Mouse (Mus musculus) urinary bladder, postnatal 14 days (tissue): ENCODE measurements around the gene Kdm5b.
"Not testable (repeated sequence)": the region's sequence is repeated elsewhere in the genome, so short reads cannot be mapped to it uniquely, and the experiment has no call there.

Source experiments
- DNase-seq: peaks from one replicate; pipeline ENCODE4 v3.0.0; 2021; ENCODE audit warnings: low spot score

Gene Kdm5b

GRCm38 (mm10) chr1:134559976-134560375 is at the start of gene Kdm5b:
TSS of gene Kdm5b (plus strand) at chr1:134560171.
- peak; percentile 95 for DNase-seq

GRCm38 (mm10) chr1:134512183-134512582 is 47.8 kb upstream of the Kdm5b start:
- DNase-seq, result no peak

GRCm38 (mm10) chr1:134512584-134512983 is 47.4 kb upstream of the Kdm5b start:
- DNase-seq, result no peak

GRCm38 (mm10) chr1:134513312-134513860 is 46.6 kb upstream of the Kdm5b start:
- DNase-seq, result peak; percentile 81

GRCm38 (mm10) chr1:134513876-134514590 is 45.9 kb upstream of the Kdm5b start:
- no peak for DNase-seq

- no peak for DNase-seq
These were observed 44.1 kb upstream of the Kdm5b start for GRCm38 (mm10) chr1:134515891-134516290.

- no peak for DNase-seq
These were observed 43.3 kb upstream of the Kdm5b start for GRCm38 (mm10) chr1:134516491-134517198.

GRCm38 (mm10) chr1:134517841-134518240 is 42.1 kb upstream of the Kdm5b start:
- not testable (repeated sequence) for DNase-seq

GRCm38 (mm10) chr1:134518677-134519076 is 41.3 kb upstream of the Kdm5b start:
- peak; percentile 92 for DNase-seq

- not testable (repeated sequence) for DNase-seq
These were observed 40.8 kb upstream of the Kdm5b start for GRCm38 (mm10) chr1:134519201-134519600.

- no peak for DNase-seq
These were observed 39.8 kb upstream of the Kdm5b start for GRCm38 (mm10) chr1:134520001-134520721.

GRCm38 (mm10) chr1:134521163-134521562 is 38.8 kb upstream of the Kdm5b start:
- DNase-seq, result no peak

GRCm38 (mm10) chr1:134522325-134522724 is 37.6 kb upstream of the Kdm5b start:
- peak; percentile 31 for DNase-seq

- DNase-seq, result peak; percentile 27
These were observed 35.5 kb upstream of the Kdm5b start for GRCm38 (mm10) chr1:134524424-134524823.

GRCm38 (mm10) chr1:134525015-134525414 is 35.0 kb upstream of the Kdm5b start:
- no peak for DNase-seq

GRCm38 (mm10) chr1:134526752-134527151 is 33.2 kb upstream of the Kdm5b start:
- peak; percentile 72 for DNase-seq

GRCm38 (mm10) chr1:134530618-134531017 is 29.4 kb upstream of the Kdm5b start:
- no peak for DNase-seq

- DNase-seq, result not testable (repeated sequence)
These were observed 26.3 kb upstream of the Kdm5b start for GRCm38 (mm10) chr1:134533710-134534109.

- no peak for DNase-seq
These were observed 24.9 kb upstream of the Kdm5b start for GRCm38 (mm10) chr1:134535054-134535453.

GRCm38 (mm10) chr1:134535513-134535912 is 24.5 kb upstream of the Kdm5b start:
- no peak for DNase-seq

GRCm38 (mm10) chr1:134540610-134541009 is 19.4 kb upstream of the Kdm5b start:
- DNase-seq, result peak; percentile 56

- no peak for DNase-seq
These were observed 11.7 kb upstream of the Kdm5b start for GRCm38 (mm10) chr1:134548231-134548630.
